Comparison of ENCODE assay signal across 25 mouse cellular contexts in genomic region chr11:20960066-20960465, GRCm38 (mm10).
"Had no signal": no experiment of that assay in that cellular context is flagged by ENCODE, and none has a peak within 500 bp of the region (broad histone marks: within the 10 kb centered on the region; RNA-seq: fewer than 3 reads in every experiment).

No protein-coding gene starts in this region.

- H3K9me3 ChIP-seq: hindbrain, embryonic 12.5 days; intestine, embryonic 15.5 days; liver, embryonic 15.5 days had no signal

- DNase-seq: gastrocnemius, adult 2 months; gastrocnemius, postnatal 10 days; gastrocnemius, postnatal 25 days; heart, adult 2 months; heart, postnatal 10 days; heart, postnatal 4 days; kidney, adult 2 months; kidney, adult 9 months; kidney, postnatal 10 days; kidney, postnatal 25 days; kidney, postnatal 4 days; liver; liver, embryonic 13.5 days had no signal

- ATAC-seq: hindbrain, embryonic 16.5 days; inflammation-experienced regulatory T-cells, adult 6 months; intestine, embryonic 15.5 days; intestine, postnatal 0 days had no signal

- H3K4me2 ChIP-seq: heart, embryonic 12.5 days; hindbrain, embryonic 12.5 days; intestine, embryonic 15.5 days; limb, embryonic 12.5 days; liver, embryonic 13.5 days; liver, embryonic 15.5 days had no signal

- H3K27me3 ChIP-seq: heart, embryonic 12.5 days; hindbrain, embryonic 12.5 days; intestine, embryonic 15.5 days; liver, embryonic 13.5 days had no signal

- H3K27ac ChIP-seq: gastrocnemius, adult 2 months; heart, adult 2 months; hindbrain, embryonic 10.5 days; hindbrain, embryonic 12.5 days; intestine, embryonic 15.5 days; layer of hippocampus, adult 2 months; left cerebral cortex, adult 2 months; limb, embryonic 10.5 days; limb, embryonic 12.5 days; liver, embryonic 13.5 days; liver, embryonic 15.5 days had no signal

- H3K9ac ChIP-seq: heart, embryonic 12.5 days; hindbrain, embryonic 12.5 days; intestine, embryonic 15.5 days; limb, embryonic 12.5 days; liver, embryonic 13.5 days; liver, embryonic 15.5 days had no signal

- H3K36me3 ChIP-seq: heart, embryonic 12.5 days; hindbrain, embryonic 10.5 days; hindbrain, embryonic 12.5 days; intestine, embryonic 15.5 days; limb, embryonic 10.5 days; limb, embryonic 12.5 days; liver, embryonic 13.5 days; liver, embryonic 15.5 days had no signal

- H3K4me3 ChIP-seq: gastrocnemius, adult 2 months; heart, adult 2 months; heart, embryonic 12.5 days; hindbrain, embryonic 10.5 days; hindbrain, embryonic 12.5 days; intestine, embryonic 15.5 days; layer of hippocampus, adult 2 months; left cerebral cortex, adult 2 months; limb, embryonic 10.5 days; limb, embryonic 12.5 days; liver, embryonic 13.5 days; liver, embryonic 15.5 days had no signal
